Mouse (Mus musculus) spleen, embryonic (tissue): ENCODE measurements at regions not wholly inside any gene's neighbourhood (a gene's known extent, or its start where the extent isn't known, plus 50 kb on each side); places are given as distances from the start of the nearest gene placed in this dataset.
"Not testable (repeated sequence)": the region's sequence is repeated elsewhere in the genome, so short reads cannot be mapped to it uniquely, and the experiment has no call there.

Source experiments
- CTCF ChIA-PET: fragments of 350-600 bp; sonication (Branson Sonifier 250); formaldehyde crosslinking; loops from one replicate; lab custom pipeline; 2022; lab: Charles Lee

- CTCF ChIA-PET: no interaction called here
These were observed 155.7 kb upstream of the Pou3f3 start for GRCm38 (mm10) chr1:42539541-42540520.

- CTCF ChIA-PET: no interaction called here
These were observed 153.6 kb upstream of the Pou3f3 start for GRCm38 (mm10) chr1:42541991-42542390.

DNA sequence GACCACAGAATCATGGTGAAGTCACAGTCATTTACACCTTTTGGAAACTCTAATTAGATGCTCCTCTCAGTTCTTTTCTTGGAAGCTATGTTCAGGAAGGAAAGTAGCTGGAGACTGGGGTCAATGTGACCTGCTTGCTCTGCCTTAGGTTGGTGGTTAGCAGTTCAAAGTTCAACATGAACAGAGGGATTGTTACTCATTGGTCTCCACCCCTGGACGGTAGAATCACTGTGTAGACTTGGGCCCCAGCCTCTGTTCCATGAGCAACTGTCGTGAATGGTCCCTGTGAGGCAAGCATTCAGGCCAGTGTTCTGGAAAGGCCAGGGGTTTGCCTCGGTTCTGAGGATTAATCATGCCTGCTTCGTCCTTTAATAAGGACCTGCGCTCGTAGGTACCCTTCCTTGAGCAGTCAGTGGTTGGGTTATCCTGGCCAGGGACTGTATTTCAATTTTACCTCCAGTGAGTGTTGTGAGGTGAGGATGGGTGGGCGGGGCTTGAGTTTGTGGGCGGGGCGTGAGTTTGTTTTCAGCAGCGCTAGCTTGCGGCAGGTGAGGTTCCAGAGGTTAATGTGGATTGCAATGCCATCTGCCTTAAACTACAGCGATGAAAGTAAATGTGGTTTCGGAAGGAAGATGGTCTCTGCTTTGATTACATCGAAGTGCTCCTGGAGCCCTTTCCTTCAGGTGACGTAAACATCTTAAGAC lies 152.6 kb upstream of the Pou3f3 start:
- CTCF ChIA-PET: no interaction called here

DNA sequence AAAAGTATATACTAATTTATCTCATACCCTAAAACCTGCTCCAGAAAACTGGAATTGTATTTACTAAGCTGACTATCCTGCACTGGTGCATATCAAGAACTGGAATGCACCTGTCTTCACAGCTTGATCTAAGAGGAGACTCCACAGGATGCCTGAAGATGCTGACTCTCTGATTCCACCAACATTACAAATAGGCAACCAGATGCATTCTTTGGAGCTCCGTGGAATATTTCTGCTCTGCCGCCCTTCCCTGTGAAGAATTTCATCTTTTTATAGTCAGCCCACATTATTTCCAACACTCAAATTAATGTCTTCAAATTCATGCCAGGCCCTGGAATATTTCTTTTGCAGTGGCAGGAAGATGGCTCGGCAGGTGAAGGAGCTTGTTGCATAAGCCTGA lies 148.7 kb upstream of the Pou3f3 start:
- CTCF ChIA-PET: no interaction called here

- CTCF ChIA-PET: interaction anchor here (0.7 kb wide), 1 partner anchor 8 kb away, joined by 3 read pairs; no protein-coding TSS in a partner anchor
These were observed 138.3 kb upstream of the Pou3f3 start for GRCm38 (mm10) chr1:42557301-42557700.

- CTCF ChIA-PET: no interaction called here
These were observed 127.9 kb upstream of the Pou3f3 start for GRCm38 (mm10) chr1:42567640-42568039.

GRCm38 (mm10) chr1:42585191-42585590 lies 110.4 kb upstream of the Pou3f3 start:
- CTCF ChIA-PET: no interaction called here

GRCm38 (mm10) chr1:42588499-42588898 lies 107.1 kb upstream of the Pou3f3 start:
- CTCF ChIA-PET: no interaction called here

GRCm38 (mm10) chr1:42589442-42589841 lies 106.1 kb upstream of the Pou3f3 start:
- CTCF ChIA-PET: no interaction called here

- CTCF ChIA-PET: no interaction called here
These were observed 103.7 kb upstream of the Pou3f3 start for GRCm38 (mm10) chr1:42591855-42592254.

DNA sequence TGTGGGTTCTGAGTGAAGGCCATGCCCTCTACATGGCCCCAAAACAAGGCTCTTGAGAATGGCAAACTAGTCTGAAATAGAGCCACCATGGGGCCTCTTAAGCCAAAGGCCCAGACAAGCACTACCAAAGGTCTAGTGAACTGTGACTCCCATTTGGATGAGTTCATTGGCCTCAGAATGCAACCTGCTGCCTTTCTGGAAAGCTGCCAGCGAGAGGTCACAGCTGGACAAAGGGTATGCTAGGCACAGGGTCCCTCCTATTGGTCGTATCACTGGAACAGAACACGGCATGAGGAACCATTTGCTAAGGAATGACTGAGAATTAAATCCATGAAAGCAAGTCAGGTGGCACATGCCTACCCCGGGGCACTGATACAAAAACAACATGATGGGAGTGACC lies 98.5 kb upstream of the Pou3f3 start:
- CTCF ChIA-PET: no interaction called here

- CTCF ChIA-PET: no interaction called here
These were observed 96.3 kb upstream of the Pou3f3 start for GRCm38 (mm10) chr1:42599238-42599637.

DNA sequence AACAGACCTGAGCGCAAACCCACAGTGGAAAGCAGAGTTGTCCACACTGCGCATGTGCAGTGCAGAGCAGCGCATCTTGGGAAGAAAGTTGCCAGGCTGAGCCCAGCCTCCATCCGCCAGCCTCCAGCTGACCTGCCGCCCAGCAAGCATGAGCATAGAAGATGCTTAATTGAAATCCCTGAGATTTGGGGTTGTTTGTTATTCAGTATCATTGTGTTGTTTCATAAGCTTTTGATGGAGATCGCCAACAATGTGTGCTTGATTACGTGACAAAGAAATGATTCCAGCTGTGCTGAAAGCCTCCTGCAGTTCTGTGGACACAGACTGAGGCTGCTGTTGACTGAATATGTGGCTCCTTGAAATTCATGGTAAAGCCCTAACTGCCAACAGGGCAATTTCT lies 89.3 kb upstream of the Pou3f3 start:
- CTCF ChIA-PET: no interaction called here

- CTCF ChIA-PET: not testable (repeated sequence)
These were observed 88.0 kb upstream of the Pou3f3 start for GRCm38 (mm10) chr1:42607466-42608043.

GRCm38 (mm10) chr1:42623766-42624165 lies 71.8 kb upstream of the Pou3f3 start:
- CTCF ChIA-PET: no interaction called here

DNA sequence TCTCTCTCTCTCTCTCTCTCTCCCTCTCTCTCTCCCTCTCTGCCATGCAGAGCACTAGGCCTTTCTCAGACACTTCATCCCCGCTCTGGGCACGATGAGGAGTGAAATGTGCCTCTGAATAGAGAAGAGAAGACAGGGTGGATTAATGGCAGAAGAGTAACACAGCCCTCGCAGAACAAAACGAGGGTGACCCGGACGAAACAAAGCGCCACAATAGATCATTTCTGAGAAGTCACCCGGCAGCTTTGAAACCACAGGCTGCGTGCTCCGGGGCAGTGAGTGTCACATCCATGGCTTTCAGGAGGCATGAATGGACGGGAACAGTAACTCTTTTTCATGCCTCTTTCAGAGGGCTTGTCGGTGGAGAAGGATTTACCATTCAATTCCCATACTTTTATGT lies 66.8 kb upstream of the Pou3f3 start:
- CTCF ChIA-PET: no interaction called here

DNA sequence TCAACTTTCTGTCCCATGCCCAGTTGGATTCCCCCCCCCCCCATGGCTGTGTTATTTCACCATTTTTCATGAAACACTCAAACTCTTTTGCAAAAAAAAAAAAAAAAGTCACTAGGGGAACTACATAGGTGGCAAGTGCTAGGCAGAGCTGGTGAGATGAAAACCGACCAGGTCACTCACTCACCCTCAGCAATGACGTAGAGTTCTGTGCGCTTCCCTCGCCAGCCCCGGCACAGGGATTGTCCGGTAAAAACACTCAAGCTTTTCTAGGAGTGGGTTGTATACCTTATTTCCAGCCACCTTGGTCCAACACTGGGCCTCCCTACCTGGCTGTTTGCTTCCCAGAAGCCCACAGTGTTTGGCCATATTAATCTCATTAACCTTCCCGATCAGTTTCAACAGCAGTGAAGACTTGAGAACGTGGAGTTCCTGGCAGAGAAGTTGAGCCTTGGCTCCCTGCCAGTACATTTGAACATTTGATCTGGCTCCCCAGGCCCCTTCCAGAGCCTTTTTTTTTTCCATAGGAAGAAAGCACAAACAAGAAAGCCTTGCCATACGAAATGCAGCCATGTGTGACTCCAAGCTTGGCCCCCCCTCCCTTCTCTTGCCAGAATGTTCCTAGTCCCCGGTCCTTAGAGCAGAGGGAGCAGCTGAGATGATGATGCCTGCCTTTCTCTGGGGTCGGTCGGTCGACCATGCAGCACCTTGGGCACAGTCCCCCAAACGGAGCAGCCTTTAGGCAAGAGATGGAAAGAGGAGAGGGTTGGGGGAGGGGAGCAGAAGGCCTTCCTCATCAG lies 65.9 kb upstream of the Pou3f3 start:
- CTCF ChIA-PET: no interaction called here

- CTCF ChIA-PET: no interaction called here
These were observed 63.3 kb upstream of the Pou3f3 start for GRCm38 (mm10) chr1:42632286-42632685.

GRCm38 (mm10) chr1:42636558-42636957 lies 59.0 kb upstream of the Pou3f3 start:
- CTCF ChIA-PET: no interaction called here
